Mouse (Mus musculus) CH12.LX (cell line): ENCODE results near the gene Csmd2.

Source experiments
- CHD2 ChIP-seq: IDR thresholded peaks from 2 replicates; pipeline ENCODE4 v1.6.1; 2011; ENCODE audit warnings: low read length, improper control_type of control experiment
- JUN ChIP-seq: IDR thresholded peaks from 2 replicates; pipeline ENCODE4 v1.6.1; 2011; ENCODE audit warnings: low read depth, mild to moderate bottlenecking, low read length, improper control_type of control experiment, moderate library complexity; ENCODE audit not compliant: insufficient read depth
- KAT2A ChIP-seq: IDR thresholded peaks from 2 replicates; pipeline ENCODE4 v1.6.1; 2012; ENCODE audit warnings: low read length, improper control_type of control experiment, inconsistent platforms; ENCODE audit not compliant: insufficient replicate concordance
- POLR2A ChIP-seq: IDR thresholded peaks from 2 replicates; pipeline ENCODE4 v1.6.1; 2011; ENCODE audit warnings: low read depth, mild to moderate bottlenecking, improper control_type of control experiment, low read length
- POLR2AphosphoS2 ChIP-seq: IDR thresholded peaks from 2 replicates; pipeline ENCODE4 v1.6.1; 2011; ENCODE audit warnings: low read depth, low read length, improper control_type of control experiment
- TBP ChIP-seq: conservative IDR thresholded peaks from 2 replicates; pipeline ENCODE4 v1.6.1; 2011; ENCODE audit warnings: low read depth, low read length, improper control_type of control experiment
- USF1 ChIP-seq: IDR thresholded peaks from 2 replicates; pipeline ENCODE4 v1.6.1; 2014; ENCODE audit warnings: low read depth, mild to moderate bottlenecking, inconsistent platforms, low read length, improper control_type of control experiment

DNA sequence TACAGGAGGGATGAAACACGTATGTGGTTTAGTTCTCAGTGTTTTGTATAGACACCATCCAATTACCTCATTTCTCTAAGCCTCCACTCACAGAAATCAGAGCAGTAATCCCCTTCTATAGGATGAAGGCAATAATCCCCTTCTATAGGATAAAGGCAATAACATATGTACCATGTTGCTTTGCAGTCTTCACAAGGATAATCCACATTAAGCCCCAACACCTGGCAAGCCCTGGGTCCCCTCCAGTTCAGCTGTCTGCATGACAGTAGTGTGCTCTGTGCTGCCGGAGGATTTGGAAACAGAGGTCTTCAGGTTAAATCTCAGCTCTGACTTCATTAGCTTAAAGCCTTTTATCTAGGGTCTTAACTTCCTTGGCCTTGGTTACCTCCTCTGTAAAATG lies 391.3 kb downstream of the Csmd2 start:
- TF ChIP-seq USF1: no peak
- TF ChIP-seq CHD2: no peak
- no peak for TF ChIP-seq JUN
- TF ChIP-seq KAT2A: no peak
- TF ChIP-seq POLR2AphosphoS2: no peak
- no peak for TF ChIP-seq TBP
- TF ChIP-seq POLR2A: no peak
